Mouse (Mus musculus) thymus, adult 2 months (tissue): Measurements from ENCODE around the gene Pcsk4.

Experiments
- CTCF ChIP-seq: fragments of 200-500 bp; IDR thresholded peaks from 2 replicates; pipeline ENCODE4 v1.5.1; 2012; ENCODE audit warnings: mild to moderate bottlenecking, control low read depth, low read length, moderate library complexity, borderline replicate concordance; ENCODE audit not compliant: control insufficient read depth, poor library complexity, insufficient read depth; ENCODE audit errors: extremely low read depth
- POLR2A ChIP-seq: fragments of 200-500 bp; IDR thresholded peaks from 2 replicates; pipeline ENCODE4 v1.6.1; 2012; ENCODE audit warnings: mild to moderate bottlenecking, low read length, control low read depth, moderate library complexity; ENCODE audit not compliant: control insufficient read depth, poor library complexity, insufficient read depth; ENCODE audit errors: extremely low read depth

GRCm38 (mm10) chr10:80314494-80315001, 14.8 kb downstream of the Pcsk4 start:
- TF ChIP-seq CTCF (no peak), POLR2A (no peak)
